Mouse (Mus musculus): ENCODE data around the gene Myo16. TPM values are rescaled to one million over a fixed set of nuclear protein-coding genes. Genes with fewer than 3 reads are reported as not detected.

Gene Myo16
- polyA plus RNA-seq, 1 experiment = not detected

DNA sequence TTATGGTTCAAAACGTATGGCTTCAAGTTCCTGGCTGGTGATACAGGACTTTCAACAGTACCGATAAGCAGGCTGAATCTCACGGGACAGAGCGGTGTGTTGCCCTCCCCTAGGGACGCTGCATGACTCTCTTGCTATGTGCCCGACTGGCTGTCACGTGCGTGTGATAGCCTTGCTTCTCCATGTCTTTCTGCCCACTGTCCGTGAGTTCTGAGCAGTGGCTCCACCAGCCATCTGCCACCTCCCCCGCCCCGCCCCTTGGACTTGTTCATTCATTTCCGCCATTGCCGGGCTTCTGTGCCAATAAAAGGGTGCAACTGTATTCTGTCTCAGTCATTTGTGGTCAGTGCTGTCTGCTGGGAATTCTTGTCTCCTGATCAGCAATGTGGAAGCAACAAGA lies 480.7 kb downstream of the Myo16 start:
- no peaks in the 10 kb centered on the region for H3K27me3 ChIP-seq (ENCODE audit: control insufficient read depth, insufficient read depth, low read length, poor library complexity, severe bottlenecking)
- no peak overlapping the region for H3K4me3 ChIP-seq (ENCODE audit: low read depth, low read length)
- TF ChIP-seq CTCF (IDR thresholded peaks at IDR 0.05; ENCODE audit: low read depth, low read length) = no peak
- TF ChIP-seq EP300 (IDR thresholded peaks at IDR 0.05; ENCODE audit: insufficient read depth, low read depth, low read length) = no peak
- no peak for TF ChIP-seq POLR2A (IDR thresholded peaks at IDR 0.05; ENCODE audit: insufficient read depth, low read length)
- no peak overlapping the region for H3K27ac ChIP-seq (ENCODE audit: insufficient read depth, low read length)
- H3K36me3 ChIP-seq (ENCODE audit: control insufficient read depth, insufficient read depth, low read length, poor library complexity, severe bottlenecking) = no peaks in the 10 kb centered on the region
- H3K9ac ChIP-seq (ENCODE audit: low read depth, poor library complexity, severe bottlenecking) = no peak overlapping the region
- H3K4me1 ChIP-seq (ENCODE audit: control insufficient read depth, insufficient read depth, low read length) = no peaks in the 10 kb centered on the region
- H3K9me3 ChIP-seq (replicated peaks; ENCODE audit: control insufficient read depth, insufficient read depth, low read length, poor library complexity, severe bottlenecking) = no peaks in the 10 kb centered on the region

DNA sequence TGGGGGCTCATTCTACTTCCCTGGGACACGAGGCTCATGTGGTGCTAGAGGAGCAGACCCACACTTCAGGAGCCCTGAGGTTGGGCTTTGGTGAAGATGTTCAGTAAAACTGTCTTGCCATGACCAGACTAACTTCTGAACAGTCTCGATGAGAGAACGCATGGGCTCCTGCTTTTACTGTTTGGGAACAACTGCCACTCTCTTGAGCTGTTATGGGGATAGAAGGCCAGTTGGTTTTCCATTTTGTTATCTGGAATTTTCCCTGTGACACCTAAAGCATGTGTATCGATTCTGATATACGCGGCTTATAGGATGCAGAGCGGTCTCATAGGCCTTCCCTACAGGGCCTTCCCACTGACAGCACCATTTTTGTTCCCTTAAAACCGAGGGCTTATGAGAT lies 485.2 kb downstream of the Myo16 start:
- TF ChIP-seq POLR2A (IDR thresholded peaks at IDR 0.05; ENCODE audit: insufficient read depth, low read length) = no peak
- no peak for TF ChIP-seq CTCF (IDR thresholded peaks at IDR 0.05; ENCODE audit: low read depth, low read length)
- TF ChIP-seq EP300 (IDR thresholded peaks at IDR 0.05; ENCODE audit: insufficient read depth, low read depth, low read length) = no peak
- H3K9ac ChIP-seq (ENCODE audit: low read depth, poor library complexity, severe bottlenecking) = no peak overlapping the region
- H3K4me1 ChIP-seq (ENCODE audit: control insufficient read depth, insufficient read depth, low read length) = no peaks in the 10 kb centered on the region
- no peaks in the 10 kb centered on the region for H3K9me3 ChIP-seq (replicated peaks; ENCODE audit: control insufficient read depth, insufficient read depth, low read length, poor library complexity, severe bottlenecking)
- H3K27ac ChIP-seq (ENCODE audit: insufficient read depth, low read length) = no peak overlapping the region
- H3K36me3 ChIP-seq (ENCODE audit: control insufficient read depth, insufficient read depth, low read length, poor library complexity, severe bottlenecking) = no peaks in the 10 kb centered on the region
- no peaks in the 10 kb centered on the region for H3K27me3 ChIP-seq (ENCODE audit: control insufficient read depth, insufficient read depth, low read length, poor library complexity, severe bottlenecking)
- H3K4me3 ChIP-seq (ENCODE audit: low read depth, low read length) = no peak overlapping the region

DNA sequence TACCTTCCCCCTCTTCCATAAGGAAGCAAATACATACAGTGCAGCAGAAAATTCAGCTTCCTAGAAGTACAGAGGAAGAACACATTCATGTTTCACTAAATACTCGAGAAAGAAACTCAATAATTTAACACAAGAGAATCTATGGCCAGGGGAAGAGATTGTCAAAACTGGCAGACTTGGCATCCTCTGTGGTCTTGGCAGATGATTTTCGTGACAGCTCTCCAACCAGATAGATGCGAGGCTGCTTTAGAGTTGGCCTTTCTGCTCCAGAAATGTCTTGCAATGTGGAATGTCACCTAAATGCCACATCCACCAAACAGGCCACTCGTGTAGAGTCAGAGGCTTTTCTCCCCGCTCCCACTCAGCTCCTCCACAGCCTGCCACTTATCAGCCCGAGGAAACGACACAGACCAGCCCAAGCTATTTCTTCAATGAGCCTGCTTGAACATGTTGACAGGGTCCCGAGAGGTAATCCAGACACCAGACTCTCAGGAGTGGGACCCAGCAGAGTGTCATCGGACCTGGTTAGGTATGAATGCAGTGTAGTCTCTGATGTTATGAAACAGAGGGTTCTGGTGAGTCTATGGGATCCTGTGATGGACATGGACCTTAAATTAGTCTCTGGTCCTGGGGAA lies 486.6 kb downstream of the Myo16 start:
- no peaks in the 10 kb centered on the region for H3K27me3 ChIP-seq (ENCODE audit: control insufficient read depth, insufficient read depth, low read length, poor library complexity, severe bottlenecking)
- TF ChIP-seq POLR2A (IDR thresholded peaks at IDR 0.05; ENCODE audit: insufficient read depth, low read length) = no peak
- no peak for TF ChIP-seq CTCF (IDR thresholded peaks at IDR 0.05; ENCODE audit: low read depth, low read length)
- no peak for TF ChIP-seq EP300 (IDR thresholded peaks at IDR 0.05; ENCODE audit: insufficient read depth, low read depth, low read length)
- no peak overlapping the region for H3K27ac ChIP-seq (ENCODE audit: insufficient read depth, low read length)

DNA sequence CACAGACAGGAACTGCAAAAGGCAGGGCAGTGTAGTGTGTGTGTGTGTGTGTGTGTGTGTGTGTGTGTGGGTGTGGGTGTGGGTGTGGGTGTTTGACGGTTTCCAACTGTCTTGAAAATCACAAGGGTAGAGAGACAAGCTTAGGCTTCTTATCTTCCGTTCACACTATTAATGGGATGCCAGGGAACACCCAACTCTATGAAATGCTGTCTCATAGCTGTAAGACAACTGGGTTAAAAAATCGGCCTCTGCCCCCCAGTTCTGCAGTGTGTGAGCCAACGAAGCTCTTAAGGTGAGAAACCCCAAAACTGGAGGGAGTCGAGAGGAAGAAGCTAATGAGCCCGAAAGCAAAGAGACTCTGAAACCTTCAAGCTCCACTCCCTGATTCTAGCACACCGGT lies 487.1 kb downstream of the Myo16 start:
- Histone ChIP-seq H3K9ac (ENCODE audit: low read depth, poor library complexity, severe bottlenecking) (no peak overlapping the region), H3K9me3 (replicated peaks; ENCODE audit: control insufficient read depth, insufficient read depth, low read length, poor library complexity, severe bottlenecking) (no peaks in the 10 kb centered on the region), H3K27me3 (ENCODE audit: control insufficient read depth, insufficient read depth, low read length, poor library complexity, severe bottlenecking) (no peaks in the 10 kb centered on the region), H3K4me1 (ENCODE audit: control insufficient read depth, insufficient read depth, low read length) (no peaks in the 10 kb centered on the region), H3K4me3 (ENCODE audit: low read depth, low read length) (no peak overlapping the region), H3K36me3 (ENCODE audit: control insufficient read depth, insufficient read depth, low read length, poor library complexity, severe bottlenecking) (no peaks in the 10 kb centered on the region), H3K27ac (ENCODE audit: insufficient read depth, low read length) (no peak overlapping the region)
- TF ChIP-seq EP300 (IDR thresholded peaks at IDR 0.05; ENCODE audit: insufficient read depth, low read depth, low read length) (no peak), CTCF (IDR thresholded peaks at IDR 0.05; ENCODE audit: low read depth, low read length) (no peak), POLR2A (IDR thresholded peaks at IDR 0.05; ENCODE audit: insufficient read depth, low read length) (no peak)

More for the DNA sequence above, 486.6 kb downstream of the Myo16 start:
- H3K9me3 ChIP-seq (replicated peaks; ENCODE audit: control insufficient read depth, insufficient read depth, low read length, poor library complexity, severe bottlenecking) = no peaks in the 10 kb centered on the region
- H3K4me3 ChIP-seq (ENCODE audit: low read depth, low read length) = no peak overlapping the region
- H3K36me3 ChIP-seq (ENCODE audit: control insufficient read depth, insufficient read depth, low read length, poor library complexity, severe bottlenecking) = no peaks in the 10 kb centered on the region
- H3K9ac ChIP-seq (ENCODE audit: low read depth, poor library complexity, severe bottlenecking) = no peak overlapping the region
- no peaks in the 10 kb centered on the region for H3K4me1 ChIP-seq (ENCODE audit: control insufficient read depth, insufficient read depth, low read length)

DNA sequence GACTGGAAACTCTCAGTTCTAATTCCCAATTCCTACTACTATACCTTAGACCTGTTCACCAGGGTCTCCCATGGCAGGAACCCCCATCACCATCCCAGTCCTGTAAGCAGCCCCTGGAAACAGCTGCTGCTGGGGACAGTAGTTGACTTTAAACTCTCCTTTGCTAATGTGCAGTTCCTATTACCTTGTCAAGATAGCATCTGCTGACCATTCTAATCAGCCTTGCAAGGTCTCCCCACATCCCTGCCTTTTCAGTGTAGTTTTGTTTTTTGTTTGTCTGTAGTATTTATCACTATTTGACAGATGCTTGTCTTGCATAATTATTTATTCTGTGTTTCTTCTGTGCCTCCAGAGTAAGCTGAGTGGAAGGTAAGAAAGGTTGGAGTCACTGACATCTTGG lies 487.6 kb downstream of the Myo16 start:
- Histone ChIP-seq H3K27me3 (ENCODE audit: control insufficient read depth, insufficient read depth, low read length, poor library complexity, severe bottlenecking) (no peaks in the 10 kb centered on the region), H3K9ac (ENCODE audit: low read depth, poor library complexity, severe bottlenecking) (no peak overlapping the region), H3K4me1 (ENCODE audit: control insufficient read depth, insufficient read depth, low read length) (no peaks in the 10 kb centered on the region), H3K36me3 (ENCODE audit: control insufficient read depth, insufficient read depth, low read length, poor library complexity, severe bottlenecking) (no peaks in the 10 kb centered on the region), H3K27ac (ENCODE audit: insufficient read depth, low read length) (no peak overlapping the region), H3K9me3 (replicated peaks; ENCODE audit: control insufficient read depth, insufficient read depth, low read length, poor library complexity, severe bottlenecking) (no peaks in the 10 kb centered on the region), H3K4me3 (ENCODE audit: low read depth, low read length) (no peak overlapping the region)
- TF ChIP-seq POLR2A (IDR thresholded peaks at IDR 0.05; ENCODE audit: insufficient read depth, low read length) = no peak
- TF ChIP-seq CTCF (IDR thresholded peaks at IDR 0.05; ENCODE audit: low read depth, low read length) = no peak
- TF ChIP-seq EP300 (IDR thresholded peaks at IDR 0.05; ENCODE audit: insufficient read depth, low read depth, low read length) = no peak

DNA sequence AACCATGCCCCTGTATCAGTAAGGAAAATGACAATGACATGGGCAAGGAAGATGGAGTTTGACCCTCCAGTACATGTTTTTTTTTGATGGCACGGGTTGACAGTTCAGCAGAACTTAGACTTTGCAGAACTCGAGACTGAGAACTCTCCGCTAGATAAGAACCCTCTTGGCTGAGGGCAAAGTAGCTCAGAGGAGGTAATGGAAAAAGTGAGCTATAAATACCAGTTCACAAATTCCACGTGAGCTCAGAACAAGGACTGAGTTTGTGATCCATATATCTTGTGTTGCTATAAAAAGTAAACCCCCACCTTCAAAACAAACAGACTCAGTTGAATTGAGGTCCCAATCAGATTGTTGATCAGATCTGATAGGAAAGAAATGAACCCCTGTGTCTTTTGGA lies 489.5 kb downstream of the Myo16 start:
- H3K9me3 ChIP-seq (replicated peaks; ENCODE audit: control insufficient read depth, insufficient read depth, low read length, poor library complexity, severe bottlenecking) = no peaks in the 10 kb centered on the region
- no peaks in the 10 kb centered on the region for H3K36me3 ChIP-seq (ENCODE audit: control insufficient read depth, insufficient read depth, low read length, poor library complexity, severe bottlenecking)

More for the DNA sequence above, 489.5 kb downstream of the Myo16 start:
- no peak overlapping the region for H3K4me3 ChIP-seq (ENCODE audit: low read depth, low read length)
- no peak overlapping the region for H3K27ac ChIP-seq (ENCODE audit: insufficient read depth, low read length)
- no peaks in the 10 kb centered on the region for H3K4me1 ChIP-seq (ENCODE audit: control insufficient read depth, insufficient read depth, low read length)
- H3K9ac ChIP-seq (ENCODE audit: low read depth, poor library complexity, severe bottlenecking) = no peak overlapping the region
- no peaks in the 10 kb centered on the region for H3K27me3 ChIP-seq (ENCODE audit: control insufficient read depth, insufficient read depth, low read length, poor library complexity, severe bottlenecking)
- TF ChIP-seq POLR2A (IDR thresholded peaks at IDR 0.05; ENCODE audit: insufficient read depth, low read length) (no peak), EP300 (IDR thresholded peaks at IDR 0.05; ENCODE audit: insufficient read depth, low read depth, low read length) (no peak), CTCF (IDR thresholded peaks at IDR 0.05; ENCODE audit: low read depth, low read length) (no peak)

Data from ES-Bruce4 (cell line).